Mouse (Mus musculus): Measurements from ENCODE around the gene Amotl1.

The Amotl1 gene

GRCm38 (mm10) chr9:14544034-14544757, 100.7 kb downstream of the Amotl1 start:
- DNase-seq = peak; percentile 43 to 71

GRCm38 (mm10) chr9:14534833-14535456, 109.9 kb downstream of the Amotl1 start:
- DNase-seq = no peak

- DNase-seq = no peak
Measured at GRCm38 (mm10) chr9:14533659-14534058, 111.2 kb downstream of the Amotl1 start.

- DNase-seq = no peak
Measured at GRCm38 (mm10) chr9:14532283-14532682, 112.6 kb downstream of the Amotl1 start.

- DNase-seq = no peak
Measured at GRCm38 (mm10) chr9:14530004-14530403, 114.9 kb downstream of the Amotl1 start.

- DNase-seq = peak; percentile 79 to 86
Measured at GRCm38 (mm10) chr9:14523408-14524043, 121.3 kb downstream of the Amotl1 start.

GRCm38 (mm10) chr9:14521695-14522094, 123.2 kb downstream of the Amotl1 start:
- no peak for DNase-seq

- DNase-seq = peak in 1 of 2 experiments; percentile 35
Measured at GRCm38 (mm10) chr9:14520971-14521670, 123.7 kb downstream of the Amotl1 start.

- DNase-seq = no peak
Measured at GRCm38 (mm10) chr9:14518105-14518504, 126.8 kb downstream of the Amotl1 start.

GRCm38 (mm10) chr9:14517296-14517695, 127.6 kb downstream of the Amotl1 start:
- DNase-seq = no peak

- DNase-seq = peak; percentile 27 to 49
Measured at GRCm38 (mm10) chr9:14512633-14513445, 132.0 kb downstream of the Amotl1 start.

- DNase-seq = no peak
Measured at GRCm38 (mm10) chr9:14500916-14501424, 143.9 kb downstream of the Amotl1 start.

GRCm38 (mm10) chr9:14500023-14500915, 144.6 kb downstream of the Amotl1 start, which contains the start of the genes Kdm4d and Cwc15:
Gene Kdm4d, minus strand, starts transcription at chr9:14500482.
Gene Cwc15, plus strand, starts transcription at chr9:14500617.
- peak; percentile 94 for DNase-seq

- no peak for DNase-seq
Measured at GRCm38 (mm10) chr9:14498896-14499705, 145.8 kb downstream of the Amotl1 start.
